ENCODE assay signal across 15 mouse cellular contexts in genomic region chr1:25063964-25064363, GRCm38 (mm10).
DNase-seq lines count a peak whose midpoint lies in the region; ATAC-seq and TF ChIP-seq lines count a peak whose summit lies in the region.
"Had no signal": no experiment of that assay in that cellular context is flagged by ENCODE, and none has a peak within 500 bp of the region (broad histone marks: within the 10 kb centered on the region; RNA-seq: fewer than 3 reads in every experiment).

No protein-coding gene starts in this region.

- H3K9ac ChIP-seq in heart, embryonic 13.5 days = no peak overlapping the region
- no peak overlapping the region for H3K9ac ChIP-seq in lung, postnatal 0 days (replicated peaks; ENCODE audit: low read depth)
- no peak overlapping the region for H3K9ac ChIP-seq in midbrain, embryonic 14.5 days (replicated peaks; ENCODE audit: low read length)
- H3K9ac ChIP-seq: forebrain, embryonic 13.5 days; midbrain, embryonic 13.5 days had no signal

- DNase-seq in heart, postnatal 14 days = no peak
- peak; percentile 19 for DNase-seq in gonadal fat pad, adult 2 months (ENCODE audit: low read depth)
- peak; percentile 48 for DNase-seq in lung, postnatal 0 days (ENCODE audit: low spot score)
- DNase-seq in midbrain, embryonic 14.5 days = no peak
- no peak for DNase-seq in gastrocnemius, postnatal 4 days (ENCODE audit: low spot score in 2 of 2)
- DNase-seq in adipocyte (ENCODE audit: low spot score) = no peak
- DNase-seq: adrenal gland, postnatal 36 days; cerebellum, postnatal 14 days; heart, adult 2 months; kidney, adult 2 months had no signal

- H3K27ac ChIP-seq in heart, embryonic 13.5 days (replicated peaks) = no peak overlapping the region
- H3K27ac ChIP-seq in lung, postnatal 0 days (ENCODE audit: low read length) = no peak overlapping the region
- no peak overlapping the region for H3K27ac ChIP-seq in midbrain, embryonic 14.5 days (replicated peaks; ENCODE audit: low read depth, low read length)
- H3K27ac ChIP-seq: forebrain, embryonic 13.5 days; heart, adult 2 months; midbrain, embryonic 13.5 days had no signal

- H3K36me3 ChIP-seq in heart, embryonic 13.5 days = no peaks in the 10 kb centered on the region
- H3K36me3 ChIP-seq in E14TG2a.4 (ENCODE audit: insufficient read depth, low read length) = no peaks in the 10 kb centered on the region
- H3K36me3 ChIP-seq in lung, postnatal 0 days (ENCODE audit: insufficient read depth, low read length) = no peaks in the 10 kb centered on the region
- peaks cover 6% of the 10 kb centered on the region; the same call in 1 of the 2 replicates for H3K36me3 ChIP-seq in midbrain, embryonic 14.5 days (ENCODE audit: control insufficient read depth, insufficient read depth, low read length)
- H3K36me3 ChIP-seq: G1E had no signal

- H3K4me1 ChIP-seq in heart, embryonic 13.5 days = no peaks in the 10 kb centered on the region
- H3K4me1 ChIP-seq in E14TG2a.4 (replicated peaks; ENCODE audit: low read depth, low read length) = peaks cover 10% of the 10 kb centered on the region; the same call in 1 of the 2 replicates
- H3K4me1 ChIP-seq in lung, postnatal 0 days (ENCODE audit: insufficient read depth, low read depth, low read length) = no peaks in the 10 kb centered on the region
- H3K4me1 ChIP-seq in midbrain, embryonic 14.5 days (ENCODE audit: control insufficient read depth, insufficient read depth, low read length) = no peaks in the 10 kb centered on the region
- H3K4me1 ChIP-seq: forebrain, embryonic 13.5 days; midbrain, embryonic 13.5 days had no signal

- no peak for TF ChIP-seq EP300 in lung, postnatal 0 days (IDR thresholded peaks at IDR 0.05)

- no peak for ATAC-seq in heart, embryonic 13.5 days (ENCODE audit: extremely low read depth, insufficient number of reproducible peaks, low FRiP score, low TSS enrichment)
- ATAC-seq in lung, postnatal 0 days = peak; percentile 75
- ATAC-seq in midbrain, embryonic 14.5 days (ENCODE audit: low FRiP score, low TSS enrichment) = no peak
- ATAC-seq: forebrain, embryonic 13.5 days; midbrain, embryonic 13.5 days had no signal

- WGBS in heart, embryonic 13.5 days = 19% methylated on average over 6 of the region's 6 CpGs
- WGBS in lung, postnatal 0 days = 25% methylated on average over 6 of the region's 6 CpGs
- WGBS in midbrain, embryonic 14.5 days = 47% methylated on average over 6 of the region's 6 CpGs

- 0 out of 2 replicates have a peak overlapping the region, but pooled peaks have one; percentile 8 for H3K4me3 ChIP-seq in heart, embryonic 13.5 days
- 0 out of 2 replicates have a peak overlapping the region, but pooled peaks have one; percentile 23 for H3K4me3 ChIP-seq in E14TG2a.4 (replicated peaks; ENCODE audit: low read length)
- H3K4me3 ChIP-seq in lung, postnatal 0 days (ENCODE audit: low read depth, low read length) = no peak overlapping the region
- H3K4me3 ChIP-seq in midbrain, embryonic 14.5 days (replicated peaks; ENCODE audit: low read depth, low read length) = no peak overlapping the region
- H3K4me3 ChIP-seq: forebrain, embryonic 13.5 days; heart, adult 2 months; midbrain, embryonic 13.5 days had no signal

- H3K9me3 ChIP-seq in heart, embryonic 13.5 days = no peaks in the 10 kb centered on the region
- no peaks in the 10 kb centered on the region for H3K9me3 ChIP-seq in E14TG2a.4 (ENCODE audit: low read length)
- H3K9me3 ChIP-seq in lung, postnatal 0 days (ENCODE audit: low read length) = no peaks in the 10 kb centered on the region
- H3K9me3 ChIP-seq in midbrain, embryonic 14.5 days (ENCODE audit: control insufficient read depth, low read length) = no peaks in the 10 kb centered on the region
- H3K9me3 ChIP-seq: forebrain, embryonic 13.5 days; midbrain, embryonic 13.5 days had no signal

- H3K4me2 ChIP-seq in heart, embryonic 13.5 days = peak overlapping the region; percentile 40; the same call in 1 of the 2 replicates
- peak overlapping the region; percentile 30 for H3K4me2 ChIP-seq in lung, postnatal 0 days (replicated peaks; ENCODE audit: low read depth, low read length)
- H3K4me2 ChIP-seq in midbrain, embryonic 14.5 days (ENCODE audit: low read length) = no peak overlapping the region
- H3K4me2 ChIP-seq: forebrain, embryonic 13.5 days; midbrain, embryonic 13.5 days had no signal

- TF ChIP-seq CTCF in E14TG2a.4 (conservative IDR thresholded peaks at IDR 0.05; ENCODE audit: low read length) = no peak
- TF ChIP-seq CTCF in lung, postnatal 0 days (IDR thresholded peaks at IDR 0.05) = no peak

- intact Hi-C loops in heart, postnatal 14 days (cut with DNase I) = no loop called here

- no peaks in the 10 kb centered on the region for H3K27me3 ChIP-seq in heart, embryonic 13.5 days (replicated peaks)
- 0 out of 2 replicates have a peak, but pooled peaks cover 4% of the 10 kb centered on the region for H3K27me3 ChIP-seq in E14TG2a.4 (ENCODE audit: insufficient read depth, low read length)
- no peaks in the 10 kb centered on the region for H3K27me3 ChIP-seq in lung, postnatal 0 days (replicated peaks; ENCODE audit: insufficient read depth, low read length)
- no peaks in the 10 kb centered on the region for H3K27me3 ChIP-seq in midbrain, embryonic 14.5 days (ENCODE audit: control insufficient read depth, insufficient read depth, low read length)
- H3K27me3 ChIP-seq: forebrain, embryonic 13.5 days; midbrain, embryonic 13.5 days had no signal

Comparison
In these comparisons a context has a peak if more than half of its experiments do, and no peak if none do; other contexts are left out.
1. H3K4me3 ChIP-seq: peak in heart, embryonic 13.5 days (single experiment) and E14TG2a.4 (single experiment); none in lung, postnatal 0 days (single experiment) and midbrain, embryonic 14.5 days (single experiment).
2. DNase-seq: peak in gonadal fat pad, adult 2 months (single experiment) and lung, postnatal 0 days (single experiment); none in heart, postnatal 14 days (0 of 2), midbrain, embryonic 14.5 days (single experiment), gastrocnemius, postnatal 4 days (0 of 2) and adipocyte (single experiment).